13 mouse cellular contexts compared by ENCODE assay signal in genomic region chr15:36371382-36371781, GRCm38 (mm10).
DNase-seq lines count a peak whose midpoint lies in the region; ATAC-seq and TF ChIP-seq lines count a peak whose summit lies in the region.
"Had no signal": no experiment of that assay in that cellular context is flagged by ENCODE, and none has a peak within 500 bp of the region (broad histone marks: within the 10 kb centered on the region; RNA-seq: fewer than 3 reads in every experiment).

No protein-coding gene starts in this region.

- no peaks in the 10 kb centered on the region for H3K36me3 ChIP-seq in liver, postnatal 0 days (replicated peaks; ENCODE audit: insufficient read depth, low read length)
- H3K36me3 ChIP-seq in liver, embryonic 12.5 days, result no peaks in the 10 kb centered on the region
- H3K36me3 ChIP-seq in ES-Bruce4 (ENCODE audit: control insufficient read depth, insufficient read depth, low read length, poor library complexity, severe bottlenecking), result no peaks in the 10 kb centered on the region
- H3K36me3 ChIP-seq in forebrain, embryonic 10.5 days (replicated peaks), result no peaks in the 10 kb centered on the region
- no peaks in the 10 kb centered on the region for H3K36me3 ChIP-seq in forebrain, postnatal 0 days (ENCODE audit: insufficient read depth)

- no peak overlapping the region for H3K9ac ChIP-seq in liver, postnatal 0 days (replicated peaks)
- H3K9ac ChIP-seq in liver, embryonic 12.5 days, result no peak overlapping the region
- no peak overlapping the region for H3K9ac ChIP-seq in ES-Bruce4 (ENCODE audit: low read depth, poor library complexity, severe bottlenecking)
- no peak overlapping the region for H3K9ac ChIP-seq in forebrain, postnatal 0 days

- no peak overlapping the region for H3K4me3 ChIP-seq in liver, postnatal 0 days (ENCODE audit: low read depth, low read length)
- no peak overlapping the region for H3K4me3 ChIP-seq in liver, embryonic 12.5 days
- no peak overlapping the region for H3K4me3 ChIP-seq in ES-Bruce4 (ENCODE audit: low read depth, low read length)
- no peak overlapping the region for H3K4me3 ChIP-seq in forebrain, embryonic 10.5 days
- H3K4me3 ChIP-seq in forebrain, postnatal 0 days (ENCODE audit: low read depth, low read length), result no peak overlapping the region
- H3K4me3 ChIP-seq: heart, adult 2 months; megakaryocyte, embryonic 14.5 days; myocyte had no signal

- H3K4me1 ChIP-seq in liver, postnatal 0 days (ENCODE audit: insufficient read depth), result peaks cover 28% of the 10 kb centered on the region
- peaks cover 37% of the 10 kb centered on the region for H3K4me1 ChIP-seq in liver, embryonic 12.5 days
- H3K4me1 ChIP-seq in ES-Bruce4 (ENCODE audit: control insufficient read depth, insufficient read depth, low read length), result peaks cover 4% of the 10 kb centered on the region
- H3K4me1 ChIP-seq in forebrain, embryonic 10.5 days, result peaks cover 23% of the 10 kb centered on the region
- H3K4me1 ChIP-seq in forebrain, postnatal 0 days (ENCODE audit: insufficient read depth), result peaks cover 6% of the 10 kb centered on the region; the same call in 1 of the 2 replicates

- TF ChIP-seq POLR2A in ES-Bruce4 (IDR thresholded peaks at IDR 0.05; ENCODE audit: insufficient read depth, low read length), result no peak

- TF ChIP-seq EP300 in liver, postnatal 0 days (IDR thresholded peaks at IDR 0.05; ENCODE audit: low read depth), result no peak
- TF ChIP-seq EP300 in ES-Bruce4 (IDR thresholded peaks at IDR 0.05; ENCODE audit: insufficient read depth, low read depth, low read length), result no peak

- no peak overlapping the region for H3K4me2 ChIP-seq in liver, postnatal 0 days (ENCODE audit: low read depth, low read length)
- H3K4me2 ChIP-seq in liver, embryonic 12.5 days, result no peak overlapping the region
- H3K4me2 ChIP-seq in forebrain, postnatal 0 days (ENCODE audit: low read depth), result no peak overlapping the region

- no peaks in the 10 kb centered on the region for H3K27me3 ChIP-seq in liver, postnatal 0 days (ENCODE audit: insufficient read depth, low read length)
- H3K27me3 ChIP-seq in liver, embryonic 12.5 days (replicated peaks), result peaks cover 13% of the 10 kb centered on the region
- no peaks in the 10 kb centered on the region for H3K27me3 ChIP-seq in ES-Bruce4 (ENCODE audit: control insufficient read depth, insufficient read depth, low read length, poor library complexity, severe bottlenecking)
- peaks cover 49% of the 10 kb centered on the region for H3K27me3 ChIP-seq in forebrain, embryonic 10.5 days (ENCODE audit: poor library complexity, severe bottlenecking)
- no peaks in the 10 kb centered on the region for H3K27me3 ChIP-seq in forebrain, postnatal 0 days (ENCODE audit: insufficient read depth, low read length)

- ATAC-seq in liver, postnatal 0 days, result no peak
- no peak for ATAC-seq in liver, embryonic 12.5 days
- ATAC-seq in forebrain, postnatal 0 days, result no peak
- ATAC-seq: activated CD4-positive, CD25-positive, alpha-beta regulatory T cell, adult 4 months had no signal

- no peak overlapping the region for H3K27ac ChIP-seq in liver, postnatal 0 days (ENCODE audit: low read depth)
- H3K27ac ChIP-seq in liver, embryonic 12.5 days, result no peak overlapping the region
- H3K27ac ChIP-seq in ES-Bruce4 (ENCODE audit: insufficient read depth, low read length), result peak overlapping the region; percentile 45; the same call in 1 of the 2 replicates
- no peak overlapping the region for H3K27ac ChIP-seq in forebrain, embryonic 10.5 days
- no peak overlapping the region for H3K27ac ChIP-seq in forebrain, postnatal 0 days (ENCODE audit: low read depth, low read length)
- H3K27ac ChIP-seq: heart, adult 2 months had no signal

- no peak for TF ChIP-seq CTCF in liver, postnatal 0 days (IDR thresholded peaks at IDR 0.05; ENCODE audit: low read depth)
- no peak for TF ChIP-seq CTCF in ES-Bruce4 (IDR thresholded peaks at IDR 0.05; ENCODE audit: low read depth, low read length)
- TF ChIP-seq CTCF in forebrain, postnatal 0 days (IDR thresholded peaks at IDR 0.05; ENCODE audit: low read depth), result no peak

- no peaks in the 10 kb centered on the region for H3K9me3 ChIP-seq in liver, postnatal 0 days (ENCODE audit: low read length)
- H3K9me3 ChIP-seq in liver, embryonic 12.5 days (replicated peaks), result no peaks in the 10 kb centered on the region
- H3K9me3 ChIP-seq in ES-Bruce4 (replicated peaks; ENCODE audit: control insufficient read depth, insufficient read depth, low read length, poor library complexity, severe bottlenecking), result no peaks in the 10 kb centered on the region; the same call in 1 of the 2 replicates
- H3K9me3 ChIP-seq in forebrain, embryonic 10.5 days, result no peaks in the 10 kb centered on the region
- H3K9me3 ChIP-seq in forebrain, postnatal 0 days (ENCODE audit: low read length), result no peaks in the 10 kb centered on the region
- H3K9me3 ChIP-seq: megakaryocyte, embryonic 14.5 days had no signal

- DNase-seq in liver, postnatal 0 days, result peak; percentile 7
- peak; percentile 21 for DNase-seq in induced T-regulatory cell, adult 2 months (ENCODE audit: low read depth)
- peak; percentile 37 for DNase-seq in lung, postnatal 25 days (ENCODE audit: low spot score)
- no peak for DNase-seq in forebrain, embryonic 10.5 days (ENCODE audit: extremely low spot score, low spot score)
- no peak for DNase-seq in forebrain, postnatal 0 days
- DNase-seq: heart, adult 2 months; heart, postnatal 36 days; thymus, adult 2 months had no signal

Comparison
In these comparisons a context has a peak if more than half of its experiments do, and no peak if none do; other contexts are left out.
1. DNase-seq: peak in liver, postnatal 0 days (single experiment), induced T-regulatory cell, adult 2 months (single experiment) and lung, postnatal 25 days (single experiment); none in forebrain, embryonic 10.5 days (single experiment) and forebrain, postnatal 0 days (single experiment).